Mouse (Mus musculus) hindbrain, embryonic 12.5 days (tissue): ENCODE measurements around the gene Btf3. TPM values are rescaled to one million over a fixed set of nuclear protein-coding genes. Genes with fewer than 3 reads are reported as not detected.

ENCODE experiments used
- ATAC-seq: fragments of 200-750 bp; cut with Nextera tagmentation; 2 replicates; pipeline ENCODE4 v1.8.0; 2017; ENCODE audit warnings: moderate TSS enrichment; ENCODE audit not compliant: low FRiP score
- H3K27ac ChIP-seq: fragments of 300-500 bp; sonication (generic); 2 replicates; pipeline ENCODE4 v1.5.1; 2016; ENCODE audit warnings: mild to moderate bottlenecking
- H3K27me3 ChIP-seq: fragments of 300-500 bp; sonication (generic); 2 replicates; pipeline ENCODE4 v1.6.1; 2016; ENCODE audit warnings: mild to moderate bottlenecking
- H3K36me3 ChIP-seq: fragments of 300-500 bp; sonication (generic); 2 replicates; pipeline ENCODE4 v1.6.1; 2016; ENCODE audit warnings: mild to moderate bottlenecking
- H3K4me1 ChIP-seq: fragments of 300-500 bp; sonication (generic); 2 replicates; pipeline ENCODE4 v1.6.1; 2016
- H3K4me2 ChIP-seq: fragments of 300-500 bp; sonication (generic); replicated peaks from 2 replicates; pipeline ENCODE4 v1.6.1; 2016; ENCODE audit warnings: mild to moderate bottlenecking
- H3K4me3 ChIP-seq: fragments of 300-500 bp; sonication (generic); 2 replicates; pipeline ENCODE4 v1.5.1; 2016; ENCODE audit warnings: mild to moderate bottlenecking
- H3K9ac ChIP-seq: fragments of 300-500 bp; sonication (generic); 2 replicates; pipeline ENCODE4 v1.6.1; 2016; ENCODE audit warnings: mild to moderate bottlenecking, moderate library complexity
- H3K9me3 ChIP-seq: fragments of 300-500 bp; sonication (generic); replicated peaks from 2 replicates; pipeline ENCODE4 v1.6.1; 2016; ENCODE audit warnings: mild to moderate bottlenecking
- WGBS: fragments of 180-500 bp; shearing (Covaris S2); methylation state at CpG from one replicate; pipeline ENCODE4 v1.1.7; 2016; 5-methylcytosine and 5-hydroxymethylcytosine counted together
- polyA plus RNA-seq: library from polyadenylated mRNA; unstranded; fragments of >200 nt; fragmentation: Nextera tagmentation; extraction: Ambion mirVana; gene quantifications from 2 replicates; pipeline ENCODE4 v1.2.1, GENCODE M21; 2016

Btf3 gene
- 631 and 677 TPM in 2 replicates for polyA plus RNA-seq

- no peaks in the 10 kb centered on the region for H3K9me3 ChIP-seq
- peaks cover 12% of the 10 kb centered on the region for H3K4me1 ChIP-seq
- H3K27me3 ChIP-seq, result no peaks in the 10 kb centered on the region
- peak; percentile 95 for ATAC-seq
- peaks cover 22% of the 10 kb centered on the region for H3K36me3 ChIP-seq
- H3K27ac ChIP-seq, result peak within 1 kb of the TSS; percentile 86
- H3K4me3 ChIP-seq, result peak within 1 kb of the TSS; percentile 98
- WGBS, result under 1% methylated on average over 72 of the region's 90 CpGs
- peak within 1 kb of the TSS; percentile 98 for H3K9ac ChIP-seq
- peak within 1 kb of the TSS; percentile 63 for H3K4me2 ChIP-seq
Observed at GRCm38 (mm10) chr13:98316480-98317245, at the start of gene Btf3. Btf3 (minus strand) TSS chr13:98317006.

DNA sequence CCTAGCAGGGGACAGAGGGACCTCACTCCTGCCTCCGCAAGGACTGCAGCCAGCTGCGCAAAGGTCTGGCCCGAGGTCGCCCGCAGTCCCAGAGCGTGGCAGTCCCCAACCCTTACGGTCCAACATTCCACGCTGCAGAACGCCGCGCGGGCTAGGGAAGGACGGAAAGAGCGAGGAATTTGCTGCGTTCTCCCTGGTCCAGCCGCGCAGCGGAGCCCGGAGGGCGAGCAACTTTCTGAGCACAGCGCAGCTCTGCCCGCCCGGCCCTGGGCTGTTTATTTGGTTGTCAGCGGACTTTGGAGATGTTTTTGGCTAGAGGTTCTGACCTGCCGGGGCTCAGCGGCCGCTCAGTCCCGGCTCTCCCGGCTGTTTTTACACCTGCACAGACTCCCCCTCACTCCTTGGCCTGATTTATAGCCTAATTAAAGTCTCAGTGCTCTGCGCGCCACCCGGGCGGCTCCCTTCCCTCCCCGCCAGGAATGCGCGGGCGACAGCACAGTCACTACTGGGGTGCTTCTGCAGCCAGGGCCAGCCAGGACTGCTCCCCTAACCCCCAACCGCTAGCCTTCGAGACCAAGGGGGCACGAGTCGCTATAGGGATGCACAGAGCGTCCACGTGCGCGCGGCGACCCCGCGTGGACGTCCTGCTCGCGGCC is 49.1 kb upstream of the Btf3 start:
- peak overlapping the region; percentile 52; the same call in 1 of the 2 replicates for H3K27ac ChIP-seq
- H3K4me2 ChIP-seq, result peak overlapping the region; percentile 45
- no peak overlapping the region for H3K9ac ChIP-seq
- peaks cover 92% of the 10 kb centered on the region for H3K27me3 ChIP-seq
- WGBS, result under 1% methylated on average over 52 of the region's 52 CpGs
- H3K36me3 ChIP-seq, result no peaks in the 10 kb centered on the region
- peak overlapping the region; percentile 25 for H3K4me3 ChIP-seq
- ATAC-seq, result no peak
- peaks cover 10% of the 10 kb centered on the region for H3K4me1 ChIP-seq
- no peaks in the 10 kb centered on the region for H3K9me3 ChIP-seq

GRCm38 (mm10) chr13:98365081-98365480 is 48.3 kb upstream of the Btf3 start:
- WGBS, result 4% methylated on average over 8 of the region's 8 CpGs
- no peaks in the 10 kb centered on the region for H3K36me3 ChIP-seq
- no peak for ATAC-seq

DNA sequence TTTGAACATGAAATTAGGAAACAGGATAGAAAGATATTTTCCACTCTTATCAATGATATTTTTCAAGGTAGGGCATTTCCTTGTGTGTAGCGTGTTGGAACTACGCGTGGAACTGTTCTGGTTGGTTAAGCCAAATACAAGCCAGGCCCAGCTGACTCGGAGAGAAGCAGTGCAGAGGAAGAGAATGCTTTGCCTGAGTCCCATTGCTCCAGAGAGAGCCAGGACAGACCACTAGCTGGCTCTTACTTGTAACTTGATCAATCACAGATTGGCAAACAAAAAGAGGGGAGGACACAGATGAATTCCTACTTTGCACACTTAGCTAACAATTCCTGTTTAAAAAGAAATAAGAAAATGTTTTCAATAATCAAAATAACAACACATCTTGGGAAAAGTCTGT is 46.2 kb upstream of the Btf3 start:
- peaks cover 92% of the 10 kb centered on the region for H3K27me3 ChIP-seq
- WGBS, result 5% methylated on average over 4 of the region's 4 CpGs
- no peaks in the 10 kb centered on the region for H3K36me3 ChIP-seq
- H3K4me1 ChIP-seq, result peaks cover 20% of the 10 kb centered on the region
- no peak overlapping the region for H3K9ac ChIP-seq
- no peak overlapping the region for H3K4me2 ChIP-seq
- no peaks in the 10 kb centered on the region for H3K9me3 ChIP-seq
- no peak for ATAC-seq
- H3K4me3 ChIP-seq, result no peak overlapping the region
- no peak overlapping the region for H3K27ac ChIP-seq

More at GRCm38 (mm10) chr13:98365081-98365480, 48.3 kb upstream of the Btf3 start:
- Histone ChIP-seq H3K27ac (no peak overlapping the region), H3K4me3 (no peak overlapping the region), H3K4me2 (no peak overlapping the region), H3K9me3 (no peaks in the 10 kb centered on the region), H3K9ac (no peak overlapping the region), H3K27me3 (peaks cover 94% of the 10 kb centered on the region), H3K4me1 (peaks cover 10% of the 10 kb centered on the region)

- Histone ChIP-seq H3K9ac (no peak overlapping the region), H3K4me3 (no peak overlapping the region), H3K4me2 (no peak overlapping the region), H3K36me3 (no peaks in the 10 kb centered on the region), H3K9me3 (no peaks in the 10 kb centered on the region), H3K27me3 (peaks cover 83% of the 10 kb centered on the region), H3K27ac (no peak overlapping the region), H3K4me1 (peaks cover 15% of the 10 kb centered on the region)
- no peak for ATAC-seq
- 8% methylated on average over 5 of the region's 5 CpGs for WGBS
Observed at GRCm38 (mm10) chr13:98361161-98361560, 44.4 kb upstream of the Btf3 start.

DNA sequence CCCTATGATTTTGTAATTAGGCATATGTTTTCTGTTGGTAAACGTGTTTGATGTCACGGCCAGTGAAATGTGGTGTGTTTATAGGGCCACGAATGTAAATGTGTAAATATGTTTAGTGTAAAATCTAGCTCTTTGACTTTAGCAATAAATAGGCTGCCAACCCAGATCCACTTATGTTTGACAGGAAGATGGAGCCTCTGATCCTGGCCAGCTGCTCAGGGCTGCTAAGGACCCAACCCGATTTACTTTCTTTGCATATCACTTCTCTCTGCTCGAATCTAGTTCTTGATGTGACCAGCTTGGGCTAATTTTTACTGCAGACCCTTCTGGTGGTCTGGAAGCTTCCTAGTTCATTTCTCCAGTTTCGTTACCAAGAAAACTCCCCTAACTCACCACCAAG is 43.6 kb upstream of the Btf3 start:
- ATAC-seq, result no peak
- Histone ChIP-seq H3K36me3 (no peaks in the 10 kb centered on the region), H3K4me2 (no peak overlapping the region), H3K4me3 (no peak overlapping the region), H3K9ac (no peak overlapping the region), H3K9me3 (no peaks in the 10 kb centered on the region), H3K4me1 (peaks cover 16% of the 10 kb centered on the region), H3K27me3 (peaks cover 82% of the 10 kb centered on the region), H3K27ac (no peak overlapping the region)
- WGBS, result 6% methylated on average over 6 of the region's 6 CpGs

DNA sequence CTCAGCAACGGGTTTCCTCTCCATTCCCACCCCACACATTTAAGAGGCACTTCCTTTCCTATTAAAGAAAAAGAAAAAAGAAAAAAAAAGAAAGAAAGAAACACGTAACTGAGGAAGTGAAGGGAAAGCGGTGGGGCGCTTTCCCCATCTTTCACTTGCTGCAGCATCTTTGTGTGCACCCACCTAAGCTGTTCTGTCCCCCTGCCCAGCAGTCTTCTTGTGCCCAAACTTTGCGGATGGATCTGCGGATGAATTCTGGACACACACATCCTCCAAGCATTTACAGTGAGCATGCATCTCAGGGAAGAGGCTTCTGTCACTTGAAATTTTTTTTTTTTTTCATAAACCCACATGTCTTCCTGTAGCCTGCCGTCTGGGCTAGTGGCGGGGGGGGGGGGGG is 42.5 kb upstream of the Btf3 start:
- ATAC-seq, result no peak
- WGBS, result 4% methylated on average over 6 of the region's 8 CpGs

GRCm38 (mm10) chr13:98358424-98359181 is 41.8 kb upstream of the Btf3 start:
- Histone ChIP-seq H3K27ac (no peak overlapping the region), H3K36me3 (no peaks in the 10 kb centered on the region), H3K27me3 (peaks cover 83% of the 10 kb centered on the region), H3K9ac (0 out of 2 replicates have a peak overlapping the region, but pooled peaks have one; percentile 33), H3K4me3 (peak overlapping the region; percentile 19), H3K4me1 (peaks cover 30% of the 10 kb centered on the region), H3K4me2 (peak overlapping the region; percentile 30), H3K9me3 (no peaks in the 10 kb centered on the region)
- peak; percentile 55 for ATAC-seq
- 1% methylated on average over 23 of the region's 23 CpGs for WGBS

More for the DNA sequence above, 42.5 kb upstream of the Btf3 start:
- H3K27me3 ChIP-seq, result peaks cover 81% of the 10 kb centered on the region
- H3K9ac ChIP-seq, result no peak overlapping the region
- H3K9me3 ChIP-seq, result no peaks in the 10 kb centered on the region
- peaks cover 25% of the 10 kb centered on the region for H3K4me1 ChIP-seq
- H3K4me2 ChIP-seq, result peak overlapping the region; percentile 30; the same call in 1 of the 2 replicates
- H3K27ac ChIP-seq, result no peak overlapping the region
- no peaks in the 10 kb centered on the region for H3K36me3 ChIP-seq
- no peak overlapping the region for H3K4me3 ChIP-seq

- Histone ChIP-seq H3K9ac (0 out of 2 replicates have a peak overlapping the region, but pooled peaks have one; percentile 33), H3K27ac (no peak overlapping the region), H3K4me2 (peak overlapping the region; percentile 30), H3K9me3 (no peaks in the 10 kb centered on the region), H3K4me3 (peak overlapping the region; percentile 19), H3K27me3 (peaks cover 79% of the 10 kb centered on the region), H3K36me3 (no peaks in the 10 kb centered on the region), H3K4me1 (peaks cover 32% of the 10 kb centered on the region)
- ATAC-seq, result no peak
- WGBS, result 1% methylated on average over 18 of the region's 18 CpGs
Observed at GRCm38 (mm10) chr13:98357433-98358423, 40.9 kb upstream of the Btf3 start.

DNA sequence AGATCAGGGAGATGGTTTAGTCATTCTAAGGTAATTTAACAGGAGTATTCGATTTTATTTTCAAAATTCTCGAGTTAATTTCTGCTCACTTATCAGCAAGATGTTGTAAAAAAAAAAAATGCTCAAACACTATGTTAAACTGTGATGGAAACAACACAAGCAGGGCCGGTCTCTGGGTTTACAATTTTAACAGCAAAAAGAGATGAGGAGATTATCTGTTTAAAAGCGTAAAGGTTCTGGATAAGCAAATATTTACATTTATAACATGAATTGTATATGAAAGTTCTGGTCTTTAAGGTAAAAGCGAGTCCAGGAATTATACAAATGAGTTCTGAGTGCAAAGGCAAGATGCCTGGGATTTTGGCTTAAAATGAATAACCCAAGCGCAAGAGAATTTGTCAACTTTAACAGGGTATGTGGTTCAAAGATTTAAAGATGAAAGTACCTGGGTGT is 40.2 kb upstream of the Btf3 start:
- 6% methylated on average over 6 of the region's 6 CpGs for WGBS
- Histone ChIP-seq H3K4me1 (peaks cover 32% of the 10 kb centered on the region), H3K4me2 (peak overlapping the region; percentile 30; the same call in 1 of the 2 replicates), H3K9ac (no peak overlapping the region), H3K36me3 (no peaks in the 10 kb centered on the region), H3K9me3 (no peaks in the 10 kb centered on the region), H3K27me3 (peaks cover 78% of the 10 kb centered on the region), H3K4me3 (peak overlapping the region; percentile 19), H3K27ac (no peak overlapping the region)
- ATAC-seq, result no peak
